Mouse (Mus musculus) forebrain, postnatal 0 days (tissue): ENCODE measurements around the gene Zp3. TPM values are rescaled to one million over a fixed set of nuclear protein-coding genes. Genes with fewer than 3 reads are reported as not detected.

Experiments used
- ATAC-seq: fragments of 200-750 bp; cut with Nextera tagmentation; 2 replicates; pipeline ENCODE4 v1.8.0; 2017; ENCODE audit warnings: mild to moderate bottlenecking, moderate library complexity
- DNase-seq: peaks from one replicate; pipeline ENCODE4 v3.0.0-alpha.2; 2015
- H3K27ac ChIP-seq: fragments of 300-500 bp; sonication (generic); 2 replicates; pipeline ENCODE4 v1.5.1; 2014; ENCODE audit warnings: low read depth, mild to moderate bottlenecking, antibody characterized with exemption, low read length, moderate library complexity, mixed read lengths
- H3K27me3 ChIP-seq: fragments of 300-500 bp; sonication (generic); 2 replicates; pipeline ENCODE4 v1.6.1; 2014; ENCODE audit warnings: mild to moderate bottlenecking, low read length, mixed read lengths; ENCODE audit not compliant: insufficient read depth
- H3K36me3 ChIP-seq: fragments of 300-500 bp; sonication (generic); 2 replicates; pipeline ENCODE4 v1.6.1; 2014; ENCODE audit warnings: mild to moderate bottlenecking, moderate library complexity; ENCODE audit not compliant: insufficient read depth
- H3K4me1 ChIP-seq: fragments of 300-500 bp; sonication (generic); 2 replicates; pipeline ENCODE4 v1.6.1; 2014; ENCODE audit warnings: antibody characterized with exemption; ENCODE audit not compliant: insufficient read depth
- H3K4me2 ChIP-seq: fragments of 300-500 bp; sonication (generic); 2 replicates; pipeline ENCODE4 v1.6.1; 2014; ENCODE audit warnings: low read depth, mild to moderate bottlenecking, moderate library complexity
- H3K4me3 ChIP-seq: fragments of 300-500 bp; sonication (generic); 2 replicates; pipeline ENCODE4 v1.5.1; 2014; ENCODE audit warnings: low read depth, low read length, mixed read lengths
- H3K9ac ChIP-seq: fragments of 300-500 bp; sonication (generic); 2 replicates; pipeline ENCODE4 v1.6.1; 2014; ENCODE audit warnings: mild to moderate bottlenecking
- H3K9me3 ChIP-seq: fragments of 300-500 bp; sonication (generic); 2 replicates; pipeline ENCODE4 v1.6.1; 2016; ENCODE audit warnings: low read length
- CTCF ChIP-seq: sonication (generic); IDR thresholded peaks from 2 replicates; pipeline ENCODE4 v1.5.1; 2016; ENCODE audit warnings: antibody characterized with exemption, control low read depth, low read depth
- WGBS: fragments of 180-500 bp; shearing (Covaris S2); extraction: QIAGEN DNeasy Blood & Tissue Kit; methylation state at CpG from one replicate; pipeline ENCODE4 v1.1.7; 2014; 5-methylcytosine and 5-hydroxymethylcytosine counted together
- polyA plus RNA-seq: library from polyadenylated mRNA; unstranded; fragments of >200 nt; fragmentation: Nextera tagmentation; extraction: Ambion mirVana; gene quantifications from 2 replicates; pipeline ENCODE4 v1.2.1, GENCODE M21; 2015
- total RNA-seq: library from RNA; depleted of rRNA; stranded (reverse); fragments of >200 nt; gene quantifications from 2 replicates; pipeline ENCODE4 v1.2.3, GENCODE M21; 2014

Zp3 gene
- total and polyA plus RNA-seq, 2 experiments from 2014 or later, result 0.14 to 0.23 TPM

DNA sequence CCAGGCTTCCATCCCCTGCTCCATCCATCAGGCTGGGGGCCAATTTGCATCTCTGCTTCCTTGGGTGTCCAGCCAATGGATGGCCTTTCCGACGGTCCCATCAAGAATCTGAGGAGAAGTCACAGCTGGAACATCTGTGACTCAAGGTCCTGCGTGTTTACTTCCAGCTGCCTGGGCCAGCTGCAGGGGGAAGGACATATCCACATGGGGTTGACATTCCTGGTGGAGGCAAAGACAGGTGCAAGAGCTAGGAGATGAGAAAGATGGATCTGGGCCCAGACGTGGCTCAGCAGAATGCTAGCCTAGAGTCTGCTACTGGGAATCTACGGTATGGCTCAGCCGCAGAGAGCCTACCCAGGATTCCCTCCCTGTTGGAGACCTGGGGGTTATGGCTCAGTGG is 9.7 kb upstream of the Zp3 start:
- no peak overlapping the region for H3K4me2 ChIP-seq
- ATAC-seq, result no peak
- H3K9ac ChIP-seq, result no peak overlapping the region
- TF ChIP-seq CTCF, result no peak
- H3K36me3 ChIP-seq, result no peaks in the 10 kb centered on the region
- H3K4me3 ChIP-seq, result no peak overlapping the region
- WGBS, result 85% methylated on average over 6 of the region's 6 CpGs
- no peaks in the 10 kb centered on the region for H3K9me3 ChIP-seq
- H3K27ac ChIP-seq, result no peak overlapping the region
- no peaks in the 10 kb centered on the region for H3K27me3 ChIP-seq
- no peak for DNase-seq
- no peaks in the 10 kb centered on the region; the same call in 1 of the 2 replicates for H3K4me1 ChIP-seq

GRCm38 (mm10) chr5:135971876-135972275 is 8.0 kb upstream of the Zp3 start:
- Histone ChIP-seq H3K9me3 (no peaks in the 10 kb centered on the region), H3K9ac (no peak overlapping the region), H3K27me3 (no peaks in the 10 kb centered on the region), H3K4me1 (no peaks in the 10 kb centered on the region), H3K4me2 (no peak overlapping the region), H3K36me3 (no peaks in the 10 kb centered on the region), H3K27ac (no peak overlapping the region), H3K4me3 (no peak overlapping the region)
- ATAC-seq, result no peak
- TF ChIP-seq CTCF, result no peak
- 88% methylated on average over 7 of the region's 7 CpGs for WGBS
- no peak for DNase-seq

- no peak for TF ChIP-seq CTCF
- Histone ChIP-seq H3K4me1 (no peaks in the 10 kb centered on the region), H3K4me3 (no peak within 1 kb of the TSS), H3K27me3 (no peaks in the 10 kb centered on the region), H3K27ac (no peak within 1 kb of the TSS), H3K9ac (no peak within 1 kb of the TSS), H3K4me2 (no peak within 1 kb of the TSS), H3K9me3 (no peaks in the 10 kb centered on the region), H3K36me3 (no peaks in the 10 kb centered on the region)
- WGBS, result 27% methylated on average over 5 of the region's 9 CpGs
- ATAC-seq (no peak), DNase-seq (no peak)
These were observed 5.5 kb upstream of the Zp3 start, which contains the start of gene Ssc4d for GRCm38 (mm10) chr5:135974365-135974764. Gene Ssc4d (minus strand): TSS chr5:135974531.

GRCm38 (mm10) chr5:135975893-135976668 is 3.8 kb upstream of the Zp3 start:
- Histone ChIP-seq H3K36me3 (no peaks in the 10 kb centered on the region), H3K4me2 (no peak overlapping the region), H3K27ac (no peak overlapping the region), H3K9ac (no peak overlapping the region), H3K4me1 (no peaks in the 10 kb centered on the region), H3K4me3 (no peak overlapping the region), H3K27me3 (no peaks in the 10 kb centered on the region), H3K9me3 (no peaks in the 10 kb centered on the region)
- WGBS, result 95% methylated on average over 8 of the region's 8 CpGs
- no peak for ATAC-seq
- no peak for DNase-seq
- no peak for TF ChIP-seq CTCF

GRCm38 (mm10) chr5:135979381-135979780 is 518 bp upstream of the Zp3 start:
- Histone ChIP-seq H3K4me3 (no peak overlapping the region), H3K36me3 (no peaks in the 10 kb centered on the region), H3K27me3 (no peaks in the 10 kb centered on the region), H3K27ac (no peak overlapping the region), H3K9me3 (no peaks in the 10 kb centered on the region), H3K4me2 (no peak overlapping the region), H3K4me1 (no peaks in the 10 kb centered on the region), H3K9ac (no peak overlapping the region)
- ATAC-seq (no peak), DNase-seq (no peak)
- WGBS, result 76% methylated on average over 5 of the region's 5 CpGs
- TF ChIP-seq CTCF, result no peak

GRCm38 (mm10) chr5:135982398-135982797 is 2.5 kb downstream of the Zp3 start:
- Histone ChIP-seq H3K36me3 (no peaks in the 10 kb centered on the region), H3K27ac (no peak overlapping the region), H3K4me1 (no peaks in the 10 kb centered on the region), H3K9ac (no peak overlapping the region), H3K27me3 (no peaks in the 10 kb centered on the region), H3K4me3 (no peak overlapping the region), H3K4me2 (no peak overlapping the region), H3K9me3 (no peaks in the 10 kb centered on the region)
- peak; percentile 75 for TF ChIP-seq CTCF
- DNase-seq, result peak; percentile 69
- ATAC-seq, result no peak
- WGBS, result 34% methylated on average over 6 of the region's 6 CpGs

GRCm38 (mm10) chr5:135984546-135985044 is 4.7 kb downstream of the Zp3 start:
- H3K4me2 ChIP-seq, result no peak overlapping the region
- no peaks in the 10 kb centered on the region for H3K9me3 ChIP-seq
- no peaks in the 10 kb centered on the region for H3K4me1 ChIP-seq
- no peak for TF ChIP-seq CTCF
- no peak overlapping the region for H3K27ac ChIP-seq
- ATAC-seq, result no peak
- no peak overlapping the region for H3K4me3 ChIP-seq
- H3K9ac ChIP-seq, result no peak overlapping the region
- H3K36me3 ChIP-seq, result no peaks in the 10 kb centered on the region
- no peak for DNase-seq
- no peaks in the 10 kb centered on the region for H3K27me3 ChIP-seq
- WGBS, result 53% methylated on average over 6 of the region's 6 CpGs
